Comparison of ENCODE assay signal across 15 mouse cellular contexts in the genomic region with DNA sequence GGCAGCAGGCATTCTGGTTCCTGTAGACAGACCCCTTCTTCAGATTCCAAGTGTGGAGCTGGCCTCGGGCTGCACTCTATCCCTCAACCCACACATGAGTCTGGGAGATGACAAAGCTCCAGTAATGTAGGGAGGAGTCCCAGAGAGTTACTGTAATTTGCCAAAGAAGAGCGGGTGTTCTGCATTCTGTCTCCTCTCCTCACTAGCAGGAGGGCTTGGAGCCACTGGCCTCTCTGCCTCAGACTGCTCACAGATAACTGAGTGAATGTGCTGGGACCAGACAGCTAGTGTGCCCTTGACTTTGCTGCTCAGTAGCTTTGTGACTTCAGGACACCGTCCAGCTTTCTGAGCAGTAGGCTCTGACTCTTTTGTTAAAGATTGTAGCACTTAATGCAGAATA. TPM values are rescaled to one million over a fixed set of nuclear protein-coding genes. Genes with fewer than 3 reads are reported as not detected.
A peak's percentile ranks its signal among the peaks of the same experiment; 100 is the strongest.
DNase-seq lines count a peak whose midpoint lies in the region; ATAC-seq and TF ChIP-seq lines count a peak whose summit lies in the region.
"Had no signal": no experiment of that assay in that cellular context is flagged by ENCODE, and none has a peak within 500 bp of the region (broad histone marks: within the 10 kb centered on the region; RNA-seq: fewer than 3 reads in every experiment).

No protein-coding gene starts in this region.

- ATAC-seq in heart, embryonic 11.5 days (replicated peaks; ENCODE audit: insufficient number of reproducible peaks, low FRiP score, low TSS enrichment) = no peak
- no peak for ATAC-seq in activated CD4-positive, CD25-positive, alpha-beta regulatory T cell, adult 4 months
- ATAC-seq: CD4-positive, CD25-positive, alpha-beta regulatory T cell, adult 4 months; forebrain, embryonic 13.5 days; forebrain, postnatal 0 days; hindbrain, embryonic 16.5 days had no signal

- WGBS in heart, embryonic 11.5 days (ENCODE audit: insufficient replicate concordance) = 45% methylated on average over 3 of the region's 3 CpGs
- WGBS in lung, adult 2 months = 69% methylated on average over 3 of the region's 3 CpGs

- no peak for DNase-seq in gastrocnemius, adult 2 months
- DNase-seq in gastrocnemius, adult 8-10 months (ENCODE audit: low spot score in 2 of 2) = no peak
- no peak for DNase-seq in heart, adult 9 months (ENCODE audit: low spot score in 2 of 2)
- peak; percentile 13 for DNase-seq in lung, postnatal 10 days
- DNase-seq in lung, adult 2 months = no peak
- DNase-seq in right cerebral cortex, postnatal 25 days = no peak
- DNase-seq: forebrain, postnatal 0 days had no signal

- no peak overlapping the region for H3K4me2 ChIP-seq in heart, embryonic 11.5 days
- H3K4me2 ChIP-seq: embryonic facial prominence, embryonic 13.5 days; forebrain, embryonic 13.5 days; hindbrain, embryonic 12.5 days had no signal

- no peak for TF ChIP-seq POLR2A in lung, adult 2 months (IDR thresholded peaks at IDR 0.05; ENCODE audit: borderline replicate concordance, extremely low read depth, low read depth, low read length)

- no peaks in the 10 kb centered on the region for H3K9me3 ChIP-seq in heart, embryonic 11.5 days (replicated peaks; ENCODE audit: control insufficient read depth, low read length)
- H3K9me3 ChIP-seq: embryonic facial prominence, embryonic 13.5 days; forebrain, embryonic 13.5 days; G1E; hindbrain, embryonic 12.5 days had no signal

- no peak for TF ChIP-seq CTCF in gastrocnemius, adult 2 months (IDR thresholded peaks at IDR 0.05)
- TF ChIP-seq CTCF in lung, adult 2 months (IDR thresholded peaks at IDR 0.05; ENCODE audit: insufficient read depth, low read length) = no peak

- H3K36me3 ChIP-seq in heart, embryonic 11.5 days (ENCODE audit: control insufficient read depth, insufficient read depth, low read length) = 0 out of 2 replicates have a peak, but pooled peaks cover 2% of the 10 kb centered on the region
- H3K36me3 ChIP-seq: G1E had no signal

- H3K4me3 ChIP-seq in gastrocnemius, adult 2 months = no peak overlapping the region
- no peak overlapping the region for H3K4me3 ChIP-seq in heart, embryonic 11.5 days (ENCODE audit: low read depth, low read length)
- H3K4me3 ChIP-seq in lung, adult 2 months (replicated peaks; ENCODE audit: extremely low read depth, low read depth, low read length) = no peak overlapping the region
- H3K4me3 ChIP-seq: embryonic facial prominence, embryonic 13.5 days; forebrain, embryonic 13.5 days; hindbrain, embryonic 12.5 days had no signal

- H3K4me1 ChIP-seq in heart, embryonic 11.5 days (ENCODE audit: control insufficient read depth, insufficient read depth, low read length) = peaks cover 38% of the 10 kb centered on the region
- peaks cover 14% of the 10 kb centered on the region for H3K4me1 ChIP-seq in lung, adult 2 months (ENCODE audit: control insufficient read depth, insufficient read depth, low read length)

- H3K27ac ChIP-seq in gastrocnemius, adult 2 months = peak overlapping the region; percentile 32; the same call in 1 of the 2 replicates
- H3K27ac ChIP-seq in heart, embryonic 11.5 days (ENCODE audit: low read depth, low read length) = peak overlapping the region; percentile 50
- H3K27ac ChIP-seq: embryonic facial prominence, embryonic 13.5 days; forebrain, embryonic 13.5 days; hindbrain, embryonic 12.5 days had no signal

- H3K9ac ChIP-seq in heart, embryonic 11.5 days (ENCODE audit: low read depth, low read length) = no peak overlapping the region
- H3K9ac ChIP-seq: embryonic facial prominence, embryonic 13.5 days; forebrain, embryonic 13.5 days; forebrain, postnatal 0 days; hindbrain, embryonic 12.5 days had no signal

- peaks cover 11% of the 10 kb centered on the region for H3K27me3 ChIP-seq in heart, embryonic 11.5 days (ENCODE audit: control insufficient read depth, insufficient read depth, low read length)

- intact Hi-C loops in gastrocnemius, adult 2 months (cut with DNase I) = loop anchor here (2.0 kb wide), 1 partner anchor 119 kb away; no protein-coding TSS in a partner anchor

RNA-seq across cellular contexts. Expression of gene Tppp3, which starts 6.5 kb away (rescaled TPM):
- 10 to 100 TPM; 52.8 to 53.4 TPM for total RNA-seq in gastrocnemius, adult 2 months (2021)
- 10 to 100 TPM; 22.7 to 38.8 (median 34.2) TPM for total RNA-seq in gastrocnemius, adult 8-10 months (2022)
- 21.0 and 21.1 TPM in 2 replicates for polyA plus RNA-seq in heart, embryonic 11.5 days (2014; fragmentation: Nextera tagmentation; extraction: Ambion mirVana)
- 785 and 816 TPM in 2 replicates for polyA plus RNA-seq in lung, adult 2 months (2012; rRNA removed)
- polyA plus RNA-seq in activated CD4-positive, CD25-positive, alpha-beta regulatory T cell, adult 4 months (2017; shearing (Covaris generic)) = under 1 TPM; 0.50 to 0.60 TPM
- total RNA-seq: G1E had no signal
- polyA plus RNA-seq: G1E had no signal

RNA-seq across cellular contexts. Expression of gene Zdhhc1, which starts 18.9 kb away (rescaled TPM):
- 10 to 100 TPM in 1 of 2 experiments, 1 to 10 TPM in 1; 9.6 to 11.2 TPM for total RNA-seq in gastrocnemius, adult 2 months (2021)
- total RNA-seq in gastrocnemius, adult 8-10 months (2022) = 10 to 100 TPM; 10.3 to 11.7 (median 11.4) TPM
- 15.0 and 17.1 TPM in 2 replicates for polyA plus RNA-seq in heart, embryonic 11.5 days (2014; fragmentation: Nextera tagmentation; extraction: Ambion mirVana)
- 130 and 133 TPM in 2 replicates for polyA plus RNA-seq in lung, adult 2 months (2012; rRNA removed)
- polyA plus RNA-seq in activated CD4-positive, CD25-positive, alpha-beta regulatory T cell, adult 4 months (2017; shearing (Covaris generic)) = under 1 TPM; 0.43 to 0.62 TPM

RNA-seq across cellular contexts. Expression of gene Hsd11b2, which starts 40.8 kb away (rescaled TPM):
- not detected for total RNA-seq in gastrocnemius, adult 2 months (2021)
- total RNA-seq in gastrocnemius, adult 8-10 months (2022) = under 1 TPM in 2 of 4 experiments, not detected in 2; 0.12 to 0.62 TPM
- polyA plus RNA-seq in heart, embryonic 11.5 days (2014; fragmentation: Nextera tagmentation; extraction: Ambion mirVana) = 6.4 and 8.2 TPM in 2 replicates
- polyA plus RNA-seq in lung, adult 2 months (2012; rRNA removed) = 2.1 and 4.8 TPM in 2 replicates
- polyA plus RNA-seq in activated CD4-positive, CD25-positive, alpha-beta regulatory T cell, adult 4 months (2017; shearing (Covaris generic)) = not detected
- total RNA-seq: G1E had no signal
- polyA plus RNA-seq: CD4-positive, CD25-positive, alpha-beta regulatory T cell, adult 4 months; G1E had no signal

Comparison
In these comparisons a context has a peak if more than half of its experiments do, and no peak if none do; other contexts are left out.
1. RNA of gene Tppp3, which starts 6.5 kb away (polyA plus RNA-seq): 785 to 816 TPM in lung, adult 2 months; 21.0 to 21.1 TPM in heart, embryonic 11.5 days and 0.50 to 0.60 TPM in activated CD4-positive, CD25-positive, alpha-beta regulatory T cell, adult 4 months; every median in the first group is over 10 times any median in the second.